Mouse (Mus musculus) megakaryocyte, embryonic 14.5 days (primary cell): ENCODE measurements around the gene Gpr25.

ENCODE experiments used
- FLI1 ChIP-seq: IDR thresholded peaks from 2 replicates; pipeline ENCODE4 v1.6.1; 2012; ENCODE audit warnings: low read length, inconsistent platforms, mixed read lengths
- GATA1 ChIP-seq: IDR thresholded peaks from 3 replicates; pipeline ENCODE4 v1.6.1; 2012; ENCODE audit warnings: mixed read lengths, low read length, inconsistent platforms, borderline replicate concordance

GRCm38 (mm10) chr1:136254503-136255065 is 6.1 kb downstream of the Gpr25 start:
- TF ChIP-seq GATA1 (no peak), FLI1 (no peak)
